Mouse (Mus musculus) cerebellum, adult 11-12 months (tissue): Measurements from ENCODE around the gene Smgc.
"Not testable (repeated sequence)": the region's sequence is repeated elsewhere in the genome, so short reads cannot be mapped to it uniquely, and the experiment has no call there.

ENCODE experiments used
- DNase-seq: peaks from one replicate; pipeline ENCODE4 v3.0.0; 2022

Smgc gene

GRCm38 (mm10) chr15:91837965-91838364 lies at the start of gene Smgc:
TSS of gene Smgc (plus strand) at chr15:91838265.
- no peak for DNase-seq

DNA sequence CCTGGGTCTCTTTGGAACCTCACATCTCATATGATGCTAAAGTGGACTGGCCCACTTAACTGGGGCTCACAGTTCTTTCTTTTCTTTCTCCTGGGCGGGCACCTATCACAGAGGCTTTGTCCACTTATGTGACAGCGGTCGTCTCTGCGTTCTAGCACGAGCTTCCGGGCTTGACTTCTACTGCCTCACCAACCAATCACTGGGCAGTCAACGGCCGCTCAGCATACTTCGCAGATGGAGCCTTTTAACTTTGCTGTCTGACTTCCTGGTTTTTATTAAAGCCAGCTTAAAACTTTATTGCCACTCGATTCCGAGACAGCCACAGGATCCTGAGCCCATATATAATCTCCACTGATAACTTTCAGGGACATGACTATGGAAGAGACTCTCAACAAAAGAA lies 49.7 kb upstream of the Smgc start:
- DNase-seq, result no peak

GRCm38 (mm10) chr15:91806463-91806862 lies 31.6 kb upstream of the Smgc start:
- DNase-seq, result no peak

- no peak for DNase-seq
Observed at GRCm38 (mm10) chr15:91835319-91835718, 2.7 kb upstream of the Smgc start.

DNA sequence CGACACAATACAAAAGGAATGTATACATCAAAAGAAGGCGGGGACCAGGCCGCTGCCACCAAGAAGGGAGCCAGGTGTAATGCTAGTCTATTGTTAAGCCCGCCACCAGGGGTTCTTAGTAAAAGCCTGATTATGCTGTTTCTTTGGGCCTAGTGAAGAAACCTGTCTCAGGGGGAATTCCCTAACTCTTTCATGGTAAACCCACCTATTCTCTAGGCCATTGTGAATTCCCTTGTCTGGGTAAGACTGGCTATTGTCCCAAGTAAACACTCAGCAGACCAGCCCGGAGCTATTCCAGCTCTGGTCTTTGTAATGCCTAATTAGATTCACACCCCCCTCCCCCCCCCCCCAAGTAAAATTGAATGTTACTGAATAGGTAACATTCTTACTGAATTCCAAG lies 26.1 kb downstream of the Smgc start:
- DNase-seq, result not testable (repeated sequence)

GRCm38 (mm10) chr15:91900245-91900644 lies 62.2 kb downstream of the Smgc start:
- no peak for DNase-seq

DNA sequence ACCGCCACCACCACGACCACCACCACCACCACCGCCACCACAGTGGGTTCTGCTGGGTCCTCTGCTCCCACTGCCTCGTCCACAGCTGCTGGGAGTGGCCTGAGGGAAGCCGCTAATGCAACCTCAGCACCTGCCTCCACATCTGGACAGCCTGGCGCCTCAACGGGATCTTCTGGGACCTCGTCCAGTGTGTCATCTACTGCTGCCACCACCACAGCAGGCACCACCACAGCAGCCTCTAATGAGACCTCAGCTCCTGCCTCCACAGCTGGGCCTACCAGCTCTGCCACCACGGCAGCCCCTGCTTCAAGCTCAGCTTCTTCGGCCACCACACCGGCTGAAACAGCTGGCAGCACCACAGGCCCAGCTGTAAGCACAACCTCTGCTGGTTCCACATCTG lies 69.0 kb downstream of the Smgc start:
- peak; percentile 48 for DNase-seq
